Mouse (Mus musculus): ENCODE measurements around the gene Focad. TPM values are rescaled to one million over a fixed set of nuclear protein-coding genes. Genes with fewer than 3 reads are reported as not detected.

The Focad gene
- total and polyA plus RNA-seq, 3 experiments = 9.5 to 15.3 (median 12.7) TPM

DNA sequence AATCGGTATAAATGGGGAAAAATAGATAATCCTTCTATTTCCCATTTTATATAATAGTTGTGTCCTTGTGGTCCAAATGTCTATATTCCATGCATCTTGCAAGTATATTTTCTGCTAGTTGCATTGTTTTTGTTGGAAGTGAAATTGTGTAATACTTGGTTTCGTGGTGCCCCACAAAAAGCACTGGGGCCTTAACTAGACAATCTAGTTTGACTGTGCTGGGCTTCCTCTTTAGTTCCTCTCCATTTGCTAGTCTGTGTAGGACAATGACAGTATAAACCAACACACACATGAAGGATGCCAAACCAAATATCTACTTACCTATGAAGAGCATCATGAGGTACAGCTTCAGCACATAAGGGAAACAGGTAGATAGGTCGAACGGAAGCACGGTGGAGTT lies 324.9 kb downstream of the Focad start:
- intact Hi-C loops (cut with DNase I) = no loop called here
- Histone ChIP-seq H3K9ac (ENCODE audit: low read depth, low read length) (no peak overlapping the region), H3K4me1 (ENCODE audit: control insufficient read depth, insufficient read depth, low read length) (no peaks in the 10 kb centered on the region), H3K27me3 (ENCODE audit: control insufficient read depth, insufficient read depth, low read length) (no peaks in the 10 kb centered on the region), H3K36me3 (ENCODE audit: control insufficient read depth, insufficient read depth, low read length) (no peaks in the 10 kb centered on the region; the same call in none of the 2 replicates), H3K4me3 (no peak overlapping the region), H3K27ac (no peak overlapping the region), H3K79me2 (replicated peaks; ENCODE audit: control insufficient read depth, insufficient read depth, low read length) (no peaks in the 10 kb centered on the region)
- no peak for TF ChIP-seq POLR2A (IDR thresholded peaks at IDR 0.05; ENCODE audit: insufficient read depth, low read depth, low read length)
- TF ChIP-seq CTCF (IDR thresholded peaks at IDR 0.05) = no peak
- no peak for TF ChIP-seq EP300 (IDR thresholded peaks at IDR 0.05; ENCODE audit: insufficient read depth, low read depth, low read length)
- no peak for DNase-seq
- 90% methylated on average over 5 of the region's 5 CpGs for WGBS

DNA sequence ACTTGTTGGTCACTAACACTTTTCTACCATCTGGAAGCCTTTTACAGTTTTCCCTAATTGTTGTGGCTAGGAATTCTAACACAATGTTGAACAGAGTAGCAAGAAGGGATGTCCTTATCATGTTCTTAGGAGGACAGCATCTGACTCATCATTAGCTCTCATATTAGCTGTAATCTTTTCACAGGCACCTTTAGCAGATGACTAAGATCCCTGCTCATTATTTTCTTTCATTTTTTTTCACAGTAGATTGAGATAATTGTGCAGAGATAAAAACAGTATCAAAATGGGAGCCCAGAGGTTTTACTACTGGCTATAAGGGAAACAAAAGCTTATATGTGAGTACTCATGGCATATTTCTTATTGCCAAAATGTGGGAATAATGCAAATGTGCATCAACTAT lies 330.1 kb downstream of the Focad start:
- no peak for DNase-seq
- intact Hi-C loops (cut with DNase I) = no loop called here
- Histone ChIP-seq H3K4me1 (ENCODE audit: control insufficient read depth, insufficient read depth, low read length) (no peaks in the 10 kb centered on the region), H3K27ac (no peak overlapping the region), H3K36me3 (ENCODE audit: control insufficient read depth, insufficient read depth, low read length) (no peaks in the 10 kb centered on the region), H3K9ac (ENCODE audit: low read depth, low read length) (no peak overlapping the region), H3K79me2 (replicated peaks; ENCODE audit: control insufficient read depth, insufficient read depth, low read length) (no peaks in the 10 kb centered on the region), H3K4me3 (no peak overlapping the region), H3K27me3 (ENCODE audit: control insufficient read depth, insufficient read depth, low read length) (no peaks in the 10 kb centered on the region)
- TF ChIP-seq POLR2A (IDR thresholded peaks at IDR 0.05; ENCODE audit: insufficient read depth, low read depth, low read length) (no peak), EP300 (IDR thresholded peaks at IDR 0.05; ENCODE audit: insufficient read depth, low read depth, low read length) (no peak), CTCF (IDR thresholded peaks at IDR 0.05) (no peak)

DNA sequence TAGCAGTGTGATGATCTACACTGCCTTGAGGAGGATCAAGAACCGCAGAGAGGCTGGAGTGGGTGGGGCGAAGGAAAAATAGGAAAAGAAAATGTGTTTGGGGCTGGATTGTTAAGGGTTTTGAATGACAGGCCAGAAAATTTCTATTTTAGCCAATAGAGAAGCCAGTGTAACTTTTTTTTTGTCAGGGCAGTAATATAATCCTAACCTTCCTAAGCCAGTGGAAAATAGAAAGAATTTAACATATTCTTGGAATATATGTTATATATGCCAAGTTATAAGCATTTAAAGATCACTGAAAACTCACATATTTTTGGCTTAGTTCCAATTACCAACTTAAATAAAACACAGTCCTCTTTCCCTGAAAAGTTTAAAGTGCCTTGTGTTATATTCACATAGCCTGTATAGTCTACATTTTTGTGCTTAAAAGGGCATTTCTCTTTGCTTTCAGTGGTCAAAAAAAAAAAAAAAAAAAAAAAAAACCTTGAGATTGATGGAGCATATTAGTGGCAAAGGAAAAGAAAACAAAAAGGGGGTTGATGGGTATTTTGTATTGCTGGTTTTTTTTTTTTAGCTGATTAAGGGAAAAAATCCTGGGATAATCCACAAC lies 333.3 kb downstream of the Focad start:
- no peak overlapping the region for H3K9ac ChIP-seq (ENCODE audit: low read depth, low read length)
- TF ChIP-seq CTCF (IDR thresholded peaks at IDR 0.05) (no peak), EP300 (IDR thresholded peaks at IDR 0.05; ENCODE audit: insufficient read depth, low read depth, low read length) (no peak), POLR2A (IDR thresholded peaks at IDR 0.05; ENCODE audit: insufficient read depth, low read depth, low read length) (no peak)
- no peaks in the 10 kb centered on the region for H3K79me2 ChIP-seq (replicated peaks; ENCODE audit: control insufficient read depth, insufficient read depth, low read length)
- no peaks in the 10 kb centered on the region for H3K4me1 ChIP-seq (ENCODE audit: control insufficient read depth, insufficient read depth, low read length)
- intact Hi-C loops (cut with DNase I) = no loop called here
- no peak overlapping the region for H3K4me3 ChIP-seq
- DNase-seq = no peak
- H3K27ac ChIP-seq = no peak overlapping the region
- WGBS = 94% methylated on average over 2 of the region's 2 CpGs
- H3K27me3 ChIP-seq (ENCODE audit: control insufficient read depth, insufficient read depth, low read length) = no peaks in the 10 kb centered on the region
- H3K36me3 ChIP-seq (ENCODE audit: control insufficient read depth, insufficient read depth, low read length) = no peaks in the 10 kb centered on the region

DNA sequence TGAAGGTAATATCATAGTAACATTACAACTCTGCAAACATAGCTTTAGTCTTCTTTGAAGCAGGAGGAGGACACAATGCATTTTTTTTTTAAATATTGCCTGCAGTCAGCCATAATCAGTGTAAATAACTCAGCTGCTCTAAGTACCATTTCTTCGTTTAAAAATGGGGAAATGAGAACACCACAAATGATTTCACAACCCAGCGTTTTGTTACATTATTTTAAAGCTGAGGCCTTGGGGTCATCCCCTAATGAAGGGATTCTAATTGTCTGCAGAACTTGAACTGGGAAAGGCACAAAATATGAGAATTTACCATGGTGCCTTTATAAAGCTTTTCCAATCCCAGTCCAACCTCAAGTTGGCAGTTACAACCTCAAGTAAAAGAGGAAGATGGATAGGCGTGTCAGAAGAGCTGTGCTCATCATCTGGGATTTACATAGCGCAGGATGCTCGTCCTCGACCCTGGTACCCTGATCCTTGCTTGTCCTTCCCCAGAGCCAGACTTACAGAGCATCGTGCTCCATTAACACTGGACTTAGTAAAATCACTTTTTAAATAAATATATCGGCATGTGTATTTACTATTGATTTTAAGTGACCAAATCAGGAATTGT lies 338.1 kb downstream of the Focad start:
- intact Hi-C loops (cut with DNase I) = no loop called here
- H3K27me3 ChIP-seq (ENCODE audit: control insufficient read depth, insufficient read depth, low read length) = no peaks in the 10 kb centered on the region
- no peak overlapping the region for H3K27ac ChIP-seq
- WGBS = 81% methylated on average over 8 of the region's 8 CpGs
- no peaks in the 10 kb centered on the region; the same call in 1 of the 2 replicates for H3K36me3 ChIP-seq (ENCODE audit: control insufficient read depth, insufficient read depth, low read length)
- no peak overlapping the region for H3K4me3 ChIP-seq
- H3K9ac ChIP-seq (ENCODE audit: low read depth, low read length) = no peak overlapping the region
- no peak for TF ChIP-seq CTCF (IDR thresholded peaks at IDR 0.05)
- TF ChIP-seq EP300 (IDR thresholded peaks at IDR 0.05; ENCODE audit: insufficient read depth, low read depth, low read length) = no peak
- TF ChIP-seq POLR2A (IDR thresholded peaks at IDR 0.05; ENCODE audit: insufficient read depth, low read depth, low read length) = no peak
- no peaks in the 10 kb centered on the region for H3K79me2 ChIP-seq (replicated peaks; ENCODE audit: control insufficient read depth, insufficient read depth, low read length)
- H3K4me1 ChIP-seq (ENCODE audit: control insufficient read depth, insufficient read depth, low read length) = no peaks in the 10 kb centered on the region
- no peak for DNase-seq

DNA sequence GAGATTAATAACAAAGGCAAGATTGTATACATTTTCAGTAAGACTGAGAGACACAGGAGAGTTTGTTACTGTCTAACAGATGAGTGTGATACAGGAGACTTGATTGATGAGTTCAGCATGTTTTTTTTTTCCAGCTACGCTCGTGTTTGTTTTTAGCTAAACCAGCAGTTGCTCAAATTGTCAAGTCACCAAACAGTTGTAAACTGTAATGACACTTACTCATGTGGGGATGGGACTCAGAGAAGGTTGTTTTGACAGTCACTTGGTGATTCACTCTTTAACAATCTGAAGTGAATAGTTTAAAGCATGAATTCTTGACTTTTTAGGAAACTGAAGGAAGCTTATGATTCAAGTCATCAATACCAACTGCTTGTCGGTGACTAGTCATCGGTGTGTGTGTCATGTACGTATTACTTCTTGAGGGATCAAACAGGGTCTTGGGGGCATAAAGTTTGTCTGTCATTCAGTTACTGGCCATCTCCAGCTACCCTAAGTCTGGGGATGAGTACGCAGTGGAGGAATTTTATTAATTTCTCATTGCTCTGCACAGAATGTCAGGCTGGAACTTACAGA lies 342.2 kb downstream of the Focad start:
- no peaks in the 10 kb centered on the region for H3K27me3 ChIP-seq (ENCODE audit: control insufficient read depth, insufficient read depth, low read length)
- peaks cover 5% of the 10 kb centered on the region for H3K4me1 ChIP-seq (ENCODE audit: control insufficient read depth, insufficient read depth, low read length)
- no peak overlapping the region for H3K4me3 ChIP-seq
- TF ChIP-seq EP300 (IDR thresholded peaks at IDR 0.05; ENCODE audit: insufficient read depth, low read depth, low read length) (no peak), POLR2A (IDR thresholded peaks at IDR 0.05; ENCODE audit: insufficient read depth, low read depth, low read length) (no peak), CTCF (IDR thresholded peaks at IDR 0.05) (no peak)
- DNase-seq = no peak
- WGBS = 90% methylated on average over 6 of the region's 6 CpGs
- intact Hi-C loops (cut with DNase I) = no loop called here
- no peak overlapping the region for H3K27ac ChIP-seq
- H3K9ac ChIP-seq (ENCODE audit: low read depth, low read length) = no peak overlapping the region
- H3K79me2 ChIP-seq (replicated peaks; ENCODE audit: control insufficient read depth, insufficient read depth, low read length) = no peaks in the 10 kb centered on the region
- H3K36me3 ChIP-seq (ENCODE audit: control insufficient read depth, insufficient read depth, low read length) = no peaks in the 10 kb centered on the region; the same call in 1 of the 2 replicates

DNA sequence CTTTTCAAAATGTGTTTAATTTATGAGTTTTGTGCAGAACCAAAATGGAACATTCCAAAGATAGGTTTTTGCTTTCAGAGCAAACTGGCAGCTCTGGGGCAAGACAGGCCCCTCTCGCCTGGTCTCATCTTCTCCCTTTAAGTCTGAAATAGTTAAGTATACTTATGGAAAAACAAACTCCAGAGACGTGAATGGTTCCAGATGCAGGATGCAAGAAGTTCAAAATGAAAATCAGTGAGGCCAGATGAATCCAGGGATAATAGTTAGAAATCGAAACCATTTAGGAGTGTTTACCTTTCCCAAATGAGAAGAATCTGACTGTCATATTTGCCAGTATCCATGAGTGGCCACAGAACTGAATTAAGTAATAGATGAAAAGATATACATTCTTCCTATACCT lies 342.7 kb downstream of the Focad start:
- WGBS = 76% methylated on average over 3 of the region's 3 CpGs
- intact Hi-C loops (cut with DNase I) = no loop called here
- H3K4me3 ChIP-seq = no peak overlapping the region

More for the DNA sequence above, 342.7 kb downstream of the Focad start:
- Histone ChIP-seq H3K27me3 (ENCODE audit: control insufficient read depth, insufficient read depth, low read length) (no peaks in the 10 kb centered on the region), H3K9ac (ENCODE audit: low read depth, low read length) (no peak overlapping the region), H3K4me1 (ENCODE audit: control insufficient read depth, insufficient read depth, low read length) (peaks cover 5% of the 10 kb centered on the region), H3K36me3 (ENCODE audit: control insufficient read depth, insufficient read depth, low read length) (no peaks in the 10 kb centered on the region; the same call in 1 of the 2 replicates), H3K79me2 (replicated peaks; ENCODE audit: control insufficient read depth, insufficient read depth, low read length) (no peaks in the 10 kb centered on the region), H3K27ac (no peak overlapping the region)
- TF ChIP-seq EP300 (IDR thresholded peaks at IDR 0.05; ENCODE audit: insufficient read depth, low read depth, low read length) (no peak), CTCF (IDR thresholded peaks at IDR 0.05) (no peak), POLR2A (IDR thresholded peaks at IDR 0.05; ENCODE audit: insufficient read depth, low read depth, low read length) (no peak)
- DNase-seq = no peak
